Mouse (Mus musculus) CH12.LX (cell line): ENCODE measurements around the gene March9. TPM values are rescaled to one million over a fixed set of nuclear protein-coding genes. Genes with fewer than 3 reads are reported as not detected.

ENCODE experiments used
- DNase-seq: peaks from one replicate; pipeline ENCODE4 v3.0.0-alpha.2; 2013; ENCODE audit errors: extremely low read depth
- H3K27ac ChIP-seq: 2 replicates; pipeline ENCODE4 v1.5.1; 2012; ENCODE audit warnings: low read depth, mild to moderate bottlenecking, control low read depth, moderate library complexity; ENCODE audit not compliant: insufficient read depth
- H3K27me3 ChIP-seq: replicated peaks from 2 replicates; pipeline ENCODE3; 2012; ENCODE audit warnings: inconsistent platforms
- H3K36me3 ChIP-seq, 2 experiments: replicated peaks in 1 of 2; 2 replicates each; pipeline versions ENCODE3 to v1.6.1; 2012; ENCODE audit warnings: inconsistent platforms in 1 of 2, low read length in 1 of 2, mild to moderate bottlenecking in 1 of 2, mixed read lengths in 1 of 2, moderate library complexity in 1 of 2; ENCODE audit not compliant: control insufficient read depth in 1 of 2, insufficient read depth in 1 of 2
- H3K4me1 ChIP-seq, 2 experiments: 2 replicates each; pipeline ENCODE4 v1.6.1; 2012; ENCODE audit warnings: inconsistent platforms in 1 of 2, moderate library complexity in 1 of 2; ENCODE audit not compliant: insufficient read depth in 2 of 2, control insufficient read depth in 1 of 2
- H3K4me2 ChIP-seq: 2 replicates; pipeline ENCODE4 v1.6.1; 2012; ENCODE audit warnings: low read depth, mild to moderate bottlenecking, control low read depth; ENCODE audit not compliant: poor library complexity, insufficient read depth, severe bottlenecking
- H3K4me3 ChIP-seq, 3 experiments: fragments of 150-350 bp in 1 of 3; sonication (generic) in 1 of 3; replicated peaks in 1 of 3; 2 replicates each; pipeline versions ENCODE3 to v1.5.1; 2011 to 2012; ENCODE audit warnings: low read depth in 2 of 3, low read length in 2 of 3, mild to moderate bottlenecking in 2 of 3, moderate library complexity in 2 of 3, control low read depth in 1 of 3, improper control_type of control experiment in 1 of 3, inconsistent platforms in 1 of 3, mixed read lengths in 1 of 3; ENCODE audit not compliant: poor library complexity in 1 of 3
- H3K79me2 ChIP-seq: replicated peaks from 2 replicates; pipeline ENCODE4 v1.6.1; 2012; ENCODE audit warnings: mild to moderate bottlenecking, moderate library complexity; ENCODE audit not compliant: control insufficient read depth, poor library complexity, insufficient read depth, severe bottlenecking; ENCODE audit errors: extremely low read depth
- H3K9ac ChIP-seq: 2 replicates; pipeline ENCODE4 v1.6.1; 2012; ENCODE audit warnings: low read depth, mild to moderate bottlenecking, control low read depth, moderate library complexity; ENCODE audit not compliant: insufficient read depth
- H3K9me3 ChIP-seq: replicated peaks from 2 replicates; pipeline ENCODE3; 2012; ENCODE audit warnings: low read length, inconsistent platforms, mixed read lengths
- BHLHE40 ChIP-seq: IDR thresholded peaks from 2 replicates; pipeline ENCODE4 v1.6.1; 2011; ENCODE audit warnings: mild to moderate bottlenecking, low read depth, low read length, improper control_type of control experiment
- CHD1 ChIP-seq: IDR thresholded peaks from 2 replicates; pipeline ENCODE4 v1.6.1; 2012; ENCODE audit warnings: low read depth, low read length, improper control_type of control experiment, inconsistent platforms
- ETS1 ChIP-seq: conservative IDR thresholded peaks from 2 replicates; pipeline ENCODE4 v1.6.1; 2012; ENCODE audit warnings: low read depth, mild to moderate bottlenecking, inconsistent platforms, low read length, improper control_type of control experiment, moderate library complexity
- HCFC1 ChIP-seq: IDR thresholded peaks from 2 replicates; pipeline ENCODE4 v1.6.1; 2012; ENCODE audit warnings: low read depth, mild to moderate bottlenecking, inconsistent platforms, low read length, improper control_type of control experiment
- KAT2A ChIP-seq: IDR thresholded peaks from 2 replicates; pipeline ENCODE4 v1.6.1; 2012; ENCODE audit warnings: low read length, improper control_type of control experiment, inconsistent platforms; ENCODE audit not compliant: insufficient replicate concordance
- SIN3A ChIP-seq: IDR thresholded peaks from 2 replicates; pipeline ENCODE4 v1.6.1; 2012; ENCODE audit warnings: low read length, improper control_type of control experiment, inconsistent platforms
- SMC3 ChIP-seq: IDR thresholded peaks from 2 replicates; pipeline ENCODE4 v1.6.1; 2011; ENCODE audit warnings: low read depth, low read length, improper control_type of control experiment
- UBTF ChIP-seq: IDR thresholded peaks from 2 replicates; pipeline ENCODE4 v1.6.1; 2012; ENCODE audit warnings: low read depth, mild to moderate bottlenecking, inconsistent platforms, low read length, improper control_type of control experiment, moderate library complexity
- USF1 ChIP-seq: IDR thresholded peaks from 2 replicates; pipeline ENCODE4 v1.6.1; 2014; ENCODE audit warnings: low read depth, mild to moderate bottlenecking, inconsistent platforms, low read length, improper control_type of control experiment
- USF2 ChIP-seq: conservative IDR thresholded peaks from 2 replicates; pipeline ENCODE4 v1.6.1; 2011; ENCODE audit warnings: low read depth, low read length, improper control_type of control experiment
- ZMIZ1 ChIP-seq: IDR thresholded peaks from 2 replicates; pipeline ENCODE4 v1.6.1; 2012; ENCODE audit warnings: low read depth, mild to moderate bottlenecking, inconsistent platforms, low read length, improper control_type of control experiment
- ZNF384 ChIP-seq: IDR thresholded peaks from 2 replicates; pipeline ENCODE4 v1.6.1; 2012; ENCODE audit warnings: low read depth, low read length, improper control_type of control experiment, inconsistent platforms
- dilution Hi-C: fragments of 300-500 bp; cut with MboI; formaldehyde crosslinking; loops from 2 replicates; pipeline ENCODE4 v1.14.3; 2020; ENCODE audit warnings: low sequenced_read_pairs; ENCODE audit not compliant: extremely low pct_unique_long_range_greater_than_20kb, extremely low pct_ligation_motif_present
- in situ Hi-C: fragments of 300-500 bp; cut with MboI; formaldehyde crosslinking; loops from 3 replicates; pipeline ENCODE4 v1.14.3; 2019; ENCODE audit warnings: low sequenced_read_pairs, low pct_ligation_motif_present, low pct_unique_long_range_greater_than_20kb, mixed read lengths
- polyA plus RNA-seq: library from polyadenylated mRNA; unstranded; fragments of >175 nt; gene quantifications from 2 replicates; pipeline ENCODE4 v1.2.1, GENCODE M21; 2012; ENCODE audit warnings: low read depth; ENCODE audit not compliant: insufficient read length
- total RNA-seq, 2 experiments: library from RNA; depleted of rRNA; stranded (reverse); fragments of 300-350 nt in 1 of 2; fragments of >200 nt in 1 of 2; gene quantifications; 2 replicates each; pipeline ENCODE4 v1.2.3; 2012 to 2014

Gene March9
- total and polyA plus RNA-seq, 3 experiments = 0.68 to 3.4 (median 1.0) TPM

DNA sequence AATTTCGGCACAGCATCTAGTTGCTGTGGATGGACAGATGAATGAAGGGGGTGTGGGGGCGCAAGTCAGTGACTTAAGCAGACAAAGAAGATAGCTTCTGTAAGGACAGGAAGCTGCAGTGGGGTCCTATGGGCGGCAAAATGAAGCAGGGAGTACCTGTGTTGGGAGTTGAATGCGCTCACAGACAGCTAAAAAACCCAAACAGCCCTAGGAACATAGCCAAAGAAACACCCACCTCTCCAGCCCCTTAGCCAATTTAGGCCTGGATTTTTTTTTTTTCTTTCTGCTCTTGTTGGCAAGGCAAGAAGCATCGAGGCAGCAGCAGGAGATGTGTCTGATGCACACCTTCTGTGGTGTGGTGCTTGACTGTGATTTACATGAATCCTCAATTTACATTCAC is 1.1 kb upstream of the March9 start:
- peaks cover 37% of the 10 kb centered on the region for H3K27me3 ChIP-seq
- H3K36me3 ChIP-seq = peaks cover 27 to 30% of the 10 kb centered on the region in 2 experiments
- in situ Hi-C loops = no loop called here
- no peak overlapping the region for H3K27ac ChIP-seq
- H3K4me2 ChIP-seq = no peak overlapping the region
- DNase-seq = no peak
- H3K4me1 ChIP-seq = peaks cover 14 to 42% of the 10 kb centered on the region in 2 experiments
- H3K9me3 ChIP-seq = no peaks in the 10 kb centered on the region
- no peak overlapping the region for H3K9ac ChIP-seq
- H3K4me3 ChIP-seq = no peak overlapping the region
- peaks cover 16% of the 10 kb centered on the region for H3K79me2 ChIP-seq
- no peak for TF ChIP-seq SIN3A
- no peak for TF ChIP-seq UBTF
- TF ChIP-seq BHLHE40 = no peak
- no peak for TF ChIP-seq ETS1
- no peak for TF ChIP-seq USF2
- no peak for TF ChIP-seq USF1
- TF ChIP-seq ZNF384 = no peak
- TF ChIP-seq, all 38 proteins: peak for 0
- dilution Hi-C loops = no loop called here

DNA sequence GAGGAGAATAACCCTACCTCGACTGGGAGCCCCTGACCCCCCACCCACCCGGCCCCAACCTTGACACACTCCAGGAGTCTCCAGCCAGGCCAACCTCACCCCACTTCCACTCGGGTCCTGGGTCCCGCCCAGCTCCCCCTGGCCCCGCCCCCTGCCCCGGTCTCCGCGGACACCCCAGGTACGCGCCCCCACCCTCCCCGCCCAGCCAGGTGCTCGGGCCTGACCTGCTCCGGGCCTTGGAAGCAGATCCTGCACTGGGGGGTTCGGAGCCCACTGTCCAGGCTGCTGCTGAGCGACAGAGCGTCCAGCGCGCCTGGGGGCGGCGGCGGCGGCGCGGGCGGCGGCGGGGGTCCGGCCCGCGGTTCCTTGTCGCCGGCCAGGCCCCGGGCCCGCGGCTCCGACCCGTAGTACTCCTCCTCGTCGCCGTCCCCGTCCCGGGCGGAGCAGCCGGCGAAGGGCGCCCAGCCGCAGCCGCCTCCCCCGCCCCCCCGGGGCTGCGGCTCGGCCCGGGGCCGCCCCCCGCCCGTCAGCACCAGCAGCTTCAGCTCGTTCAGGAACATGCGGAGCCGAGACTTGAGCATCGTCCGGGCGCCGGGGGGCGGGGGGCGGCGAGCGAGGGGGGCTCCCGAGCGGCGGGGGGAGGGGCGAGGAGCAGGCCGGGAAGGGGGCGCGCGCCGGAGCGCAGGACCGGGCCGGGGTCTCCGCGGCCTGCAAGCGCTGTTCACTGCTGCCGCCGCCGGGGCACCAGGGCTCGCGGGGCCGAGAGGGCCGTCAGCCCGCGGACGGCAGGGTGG is 613 bp downstream of the March9 start:
- Histone ChIP-seq H3K36me3 (peaks cover 13 to 15% of the 10 kb centered on the region in 2 experiments), H3K4me2 (peak overlapping the region; percentile 69), H3K79me2 (peaks cover 8% of the 10 kb centered on the region), H3K9ac (peak overlapping the region; percentile 91), H3K9me3 (no peaks in the 10 kb centered on the region), H3K4me3 (peak overlapping the region; percentile 42 to 90 (median 58)), H3K27me3 (peaks cover 37% of the 10 kb centered on the region), H3K4me1 (peaks cover 12 to 40% of the 10 kb centered on the region in 2 experiments), H3K27ac (no peak overlapping the region)
- in situ Hi-C loops = no loop called here
- no peak for DNase-seq
- dilution Hi-C loops = no loop called here
- TF ChIP-seq HCFC1 = no peak
- peak; percentile 25; the same call in 1 of the 2 replicates for TF ChIP-seq UBTF
- TF ChIP-seq, all 38 proteins: peak for 1

DNA sequence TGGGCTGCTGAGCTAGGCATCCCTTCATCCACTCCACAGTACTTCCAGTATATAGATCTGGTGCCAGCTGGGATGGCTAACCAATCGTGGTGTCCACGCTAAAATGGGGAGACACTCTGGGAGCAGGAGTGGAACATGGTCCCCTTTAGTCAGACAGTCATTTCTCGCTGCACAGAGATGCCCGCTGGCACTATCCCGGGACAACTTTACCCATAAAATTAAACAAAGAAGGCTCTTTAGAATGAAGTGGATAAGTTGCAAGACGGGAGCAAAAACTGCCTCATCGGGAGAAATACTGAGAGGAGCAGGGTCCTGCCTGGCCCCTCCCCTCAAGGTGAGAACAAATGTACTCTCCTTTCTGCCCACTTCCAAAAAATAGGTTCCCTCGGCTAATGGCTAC is 1.3 kb downstream of the March9 start:
- H3K36me3 ChIP-seq = peaks cover 12 to 15% of the 10 kb centered on the region in 2 experiments
- peaks cover 37% of the 10 kb centered on the region for H3K27me3 ChIP-seq
- H3K4me1 ChIP-seq = peaks cover 12 to 40% of the 10 kb centered on the region in 2 experiments
- in situ Hi-C loops (no loop called here), dilution Hi-C loops (no loop called here)
- H3K4me3 ChIP-seq = peak overlapping the region in 1 of 3 experiments; percentile 11
- peak overlapping the region; percentile 69 for H3K4me2 ChIP-seq
- DNase-seq = no peak
- TF ChIP-seq CHD1 (no peak), ZMIZ1 (no peak), SMC3 (no peak), USF2 (no peak), KAT2A (no peak)
- peaks cover 2% of the 10 kb centered on the region; the same call in 1 of the 2 replicates for H3K79me2 ChIP-seq
- 0 out of 2 replicates have a peak overlapping the region, but pooled peaks have one; percentile 91 for H3K9ac ChIP-seq
- H3K27ac ChIP-seq = no peak overlapping the region
- H3K9me3 ChIP-seq = no peaks in the 10 kb centered on the region
